Mouse (Mus musculus) embryonic fibroblast, embryonic 13.5 days (primary cell): ENCODE measurements around the gene Cald1.

Experiments
- CTCF ChIP-seq: IDR thresholded peaks from 2 replicates; pipeline ENCODE4 v1.5.1; 2011; ENCODE audit warnings: mild to moderate bottlenecking, control low read depth, low read length, moderate library complexity, borderline replicate concordance; ENCODE audit not compliant: insufficient read depth
- POLR2A ChIP-seq: IDR thresholded peaks from 2 replicates; pipeline ENCODE4 v1.6.1; 2011; ENCODE audit warnings: low read depth, mild to moderate bottlenecking, control low read depth, low read length, moderate library complexity

- no peak for TF ChIP-seq POLR2A
- no peak for TF ChIP-seq CTCF
These were observed 113.3 kb downstream of the Cald1 start for GRCm38 (mm10) chr6:34711620-34712019.
